Mouse (Mus musculus) lung, postnatal 0 days (tissue): ENCODE results near the gene Fzd7.
A peak's percentile ranks its signal among the peaks of the same experiment; 100 is the strongest.

ENCODE experiments used
- CTCF ChIP-seq: IDR thresholded peaks from 2 replicates; pipeline ENCODE4 v1.5.1; 2016; ENCODE audit warnings: antibody characterized with exemption, mild to moderate bottlenecking
- EP300 ChIP-seq: IDR thresholded peaks from 2 replicates; pipeline ENCODE4 v1.6.1; 2016; ENCODE audit warnings: antibody characterized with exemption, mild to moderate bottlenecking, control low read depth

- TF ChIP-seq CTCF = peak; percentile 96
- TF ChIP-seq EP300 = no peak
Observed at GRCm38 (mm10) chr1:59483521-59484245, 1.5 kb downstream of the Fzd7 start.
